Mouse (Mus musculus) limb, embryonic 10.5 days (tissue): ENCODE measurements around the gene Miga1. TPM values are rescaled to one million over a fixed set of nuclear protein-coding genes. Genes with fewer than 3 reads are reported as not detected.

Experiments
- DNase-seq: peaks from one replicate; pipeline ENCODE4 v3.0.0-alpha.2; 2017; ENCODE audit warnings: low spot score
- H3K27ac ChIP-seq: fragments of 300-500 bp; sonication (generic); 2 replicates; pipeline ENCODE4 v1.5.1; 2016; ENCODE audit warnings: mild to moderate bottlenecking
- H3K27me3 ChIP-seq: fragments of 300-500 bp; sonication (generic); 2 replicates; pipeline ENCODE4 v1.6.1; 2016; ENCODE audit warnings: low read depth, mild to moderate bottlenecking; ENCODE audit not compliant: poor library complexity, severe bottlenecking
- H3K36me3 ChIP-seq: fragments of 300-500 bp; sonication (generic); 2 replicates; pipeline ENCODE4 v1.6.1; 2016; ENCODE audit warnings: mild to moderate bottlenecking, moderate library complexity
- H3K4me1 ChIP-seq: fragments of 300-500 bp; sonication (generic); 2 replicates; pipeline ENCODE4 v1.6.1; 2016
- H3K4me3 ChIP-seq: fragments of 300-500 bp; sonication (generic); 2 replicates; pipeline ENCODE4 v1.5.1; 2016; ENCODE audit warnings: mild to moderate bottlenecking, moderate library complexity
- H3K9me3 ChIP-seq: fragments of 300-500 bp; sonication (generic); replicated peaks from 2 replicates; pipeline ENCODE4 v1.6.1; 2016; ENCODE audit warnings: mild to moderate bottlenecking
- WGBS: fragments of 180-500 bp; shearing (Covaris S2); methylation state at CpG from one replicate; pipeline ENCODE4 v1.1.7; 2016; 5-methylcytosine and 5-hydroxymethylcytosine counted together
- polyA plus RNA-seq: library from polyadenylated mRNA; unstranded; fragments of >200 nt; fragmentation: Nextera tagmentation; extraction: Ambion mirVana; gene quantifications from 2 replicates; pipeline ENCODE4 v1.2.1, GENCODE M21; 2016

Miga1 gene
- polyA plus RNA-seq, 1 experiment from 2014 or later = 21.5 TPM

- no peaks in the 10 kb centered on the region; the same call in 1 of the 2 replicates for H3K36me3 ChIP-seq
- 91% methylated on average over 12 of the region's 12 CpGs for WGBS
These were observed 92.5 kb downstream of the Miga1 start for GRCm38 (mm10) chr3:152247708-152248107.

GRCm38 (mm10) chr3:152245273-152245910, 94.8 kb downstream of the Miga1 start:
- WGBS = 77% methylated on average over 5 of the region's 5 CpGs
- DNase-seq = no peak
- Histone ChIP-seq H3K9me3 (no peaks in the 10 kb centered on the region), H3K27ac (no peak overlapping the region), H3K27me3 (no peaks in the 10 kb centered on the region), H3K4me1 (no peaks in the 10 kb centered on the region), H3K4me3 (no peak overlapping the region), H3K36me3 (peaks cover 6% of the 10 kb centered on the region)

More at GRCm38 (mm10) chr3:152247708-152248107, 92.5 kb downstream of the Miga1 start:
- Histone ChIP-seq H3K9me3 (no peaks in the 10 kb centered on the region), H3K4me3 (no peak overlapping the region), H3K4me1 (no peaks in the 10 kb centered on the region), H3K27me3 (no peaks in the 10 kb centered on the region), H3K27ac (no peak overlapping the region)
- DNase-seq = no peak

DNA sequence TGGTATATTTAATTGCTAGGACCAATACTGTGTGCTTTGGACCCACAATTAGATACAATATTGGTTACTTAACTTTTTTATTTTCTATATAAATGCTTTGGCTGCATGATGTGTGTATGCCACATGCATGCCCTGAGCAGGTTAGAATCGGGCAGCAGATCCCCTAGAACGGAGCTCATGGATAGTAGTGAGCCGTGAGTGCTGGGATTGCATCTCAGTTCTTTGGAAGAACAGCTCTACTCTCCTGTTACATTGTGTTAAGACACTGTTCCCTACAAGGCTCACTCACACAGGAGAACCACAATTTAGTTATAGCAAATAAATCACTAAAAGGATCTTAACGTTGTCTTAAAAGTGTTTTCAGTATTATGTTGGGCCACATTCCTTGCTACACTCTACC, 96.9 kb downstream of the Miga1 start:
- DNase-seq = no peak
- Histone ChIP-seq H3K36me3 (peaks cover 25% of the 10 kb centered on the region), H3K9me3 (no peaks in the 10 kb centered on the region), H3K4me1 (no peaks in the 10 kb centered on the region), H3K27ac (no peak overlapping the region), H3K4me3 (no peak overlapping the region), H3K27me3 (no peaks in the 10 kb centered on the region)
- 72% methylated on average over 4 of the region's 4 CpGs for WGBS

DNA sequence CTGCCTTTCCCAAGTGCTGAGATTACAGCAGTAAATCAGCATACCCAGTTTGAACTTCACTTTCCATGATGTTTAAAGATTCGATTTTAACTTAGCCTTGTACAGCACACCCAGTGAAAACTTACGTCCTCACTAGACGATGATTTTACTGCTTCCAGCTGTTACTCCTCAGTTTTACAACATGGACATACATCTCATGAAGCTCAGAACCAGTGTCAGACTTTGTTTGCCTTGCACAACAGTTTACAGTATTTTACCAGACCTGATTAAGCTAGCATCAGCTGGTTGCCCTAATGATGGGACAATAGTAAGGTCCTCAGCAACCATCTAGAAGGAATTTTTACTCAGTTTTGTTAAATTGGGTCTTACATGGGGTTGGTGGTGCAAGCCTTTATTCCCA, 99.1 kb downstream of the Miga1 start:
- 73% methylated on average over 3 of the region's 3 CpGs for whole genome bisulfite sequencing

DNA sequence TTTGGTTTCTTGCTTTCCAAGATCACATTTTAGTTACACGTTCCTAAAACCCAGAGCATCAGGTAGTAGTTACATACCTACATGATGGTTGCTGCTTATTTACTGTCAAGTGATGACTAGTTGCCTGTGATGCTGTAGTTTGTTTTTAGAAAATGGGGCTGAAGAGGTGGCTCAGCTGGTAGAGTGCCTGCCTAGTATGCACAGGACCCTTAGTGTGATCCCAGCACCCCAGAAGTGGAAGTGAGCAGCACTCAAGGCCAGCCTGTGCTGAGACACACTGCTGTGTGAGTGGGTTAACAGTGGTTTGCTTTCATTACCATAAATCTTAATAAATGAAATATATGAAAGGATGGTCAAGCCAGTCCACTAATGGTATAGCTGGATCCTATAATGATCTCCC, 100.6 kb downstream of the Miga1 start:
- no peak overlapping the region for H3K27ac ChIP-seq

More for the DNA sequence above, 99.1 kb downstream of the Miga1 start:
- no peaks in the 10 kb centered on the region for H3K9me3 ChIP-seq
- H3K4me3 ChIP-seq = no peak overlapping the region
- no peaks in the 10 kb centered on the region for H3K4me1 ChIP-seq
- peaks cover 47% of the 10 kb centered on the region for H3K36me3 ChIP-seq
- no peak overlapping the region for H3K27ac ChIP-seq
- DNase-seq = no peak
- H3K27me3 ChIP-seq = no peaks in the 10 kb centered on the region

DNA sequence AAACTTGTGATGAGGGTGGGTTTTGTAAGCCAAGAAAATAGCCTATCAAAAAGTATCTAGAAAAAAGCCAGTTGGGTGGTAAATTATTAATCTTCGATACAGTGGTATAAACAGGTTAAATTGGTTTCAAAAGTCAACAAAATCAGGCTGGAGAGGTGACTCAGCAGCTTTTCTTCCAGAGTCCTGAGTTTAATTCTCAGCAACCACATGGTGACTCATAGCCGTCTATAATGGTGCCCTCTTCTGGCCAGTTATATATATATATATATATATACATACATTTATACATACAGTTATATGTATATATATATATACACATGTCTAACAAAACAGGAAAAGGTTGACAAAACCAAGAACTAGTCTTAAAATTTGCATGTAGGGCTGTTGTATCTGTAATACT, 101.4 kb downstream of the Miga1 start:
- no peak overlapping the region for H3K27ac ChIP-seq
- no peak overlapping the region for H3K4me3 ChIP-seq
- H3K9me3 ChIP-seq = no peaks in the 10 kb centered on the region
- no peaks in the 10 kb centered on the region for H3K4me1 ChIP-seq
- no peak for DNase-seq
- H3K27me3 ChIP-seq = no peaks in the 10 kb centered on the region
- WGBS = 78% methylated on average over 2 of the region's 2 CpGs
- H3K36me3 ChIP-seq = peaks cover 69% of the 10 kb centered on the region

More for the DNA sequence above, 100.6 kb downstream of the Miga1 start:
- Histone ChIP-seq H3K27me3 (no peaks in the 10 kb centered on the region), H3K36me3 (peaks cover 62% of the 10 kb centered on the region), H3K4me3 (no peak overlapping the region), H3K9me3 (no peaks in the 10 kb centered on the region), H3K4me1 (no peaks in the 10 kb centered on the region)
- WGBS = 100% methylated on average over 1 of the region's 1 CpGs
- no peak for DNase-seq

DNA sequence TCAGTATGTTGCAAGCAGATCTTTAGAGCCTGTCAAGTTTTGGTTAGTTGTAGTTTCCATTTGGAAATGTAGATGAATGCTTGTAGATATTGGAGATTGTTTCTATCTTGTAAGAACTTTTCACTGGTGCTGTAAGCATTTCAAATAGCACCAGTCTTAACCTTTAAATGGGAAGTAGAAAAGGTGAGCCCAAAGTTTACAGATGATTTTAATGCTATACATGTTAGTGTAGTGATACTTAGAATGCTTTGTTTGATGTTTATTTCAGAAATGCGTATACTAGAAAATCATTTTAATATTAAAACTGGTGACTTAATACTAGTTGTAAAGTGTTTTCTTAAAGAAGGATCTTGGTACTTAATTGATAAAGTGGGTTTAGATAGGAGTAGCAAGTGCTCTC, 104.4 kb downstream of the Miga1 start:
- 95% methylated on average over 1 of the region's 1 CpGs for WGBS

DNA sequence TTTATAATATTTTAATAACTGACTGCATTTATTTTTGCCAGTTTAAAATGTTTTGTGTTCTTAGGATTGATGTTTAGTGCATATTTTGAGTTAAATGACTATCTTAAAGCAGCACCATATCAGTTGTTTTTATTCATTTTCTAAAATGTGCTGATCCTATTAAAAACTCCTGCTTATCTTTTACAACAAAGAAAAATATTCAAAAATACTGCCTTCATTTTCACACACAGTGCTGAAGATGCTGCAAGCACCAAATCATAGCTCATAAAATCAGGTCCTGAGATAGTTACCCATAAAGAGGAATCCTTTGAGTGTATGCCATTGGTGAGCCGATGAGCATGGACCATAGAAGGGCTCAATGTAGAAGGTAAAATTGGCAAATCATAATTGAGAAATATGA, 105.0 kb downstream of the Miga1 start:
- Histone ChIP-seq H3K4me1 (no peaks in the 10 kb centered on the region), H3K9me3 (no peaks in the 10 kb centered on the region), H3K27me3 (no peaks in the 10 kb centered on the region), H3K27ac (no peak overlapping the region), H3K36me3 (peaks cover 98% of the 10 kb centered on the region), H3K4me3 (no peak overlapping the region)
- DNase-seq = no peak
- WGBS = 97% methylated on average over 1 of the region's 1 CpGs

More for the DNA sequence above, 104.4 kb downstream of the Miga1 start:
- DNase-seq = no peak
- peaks cover 97% of the 10 kb centered on the region for H3K36me3 ChIP-seq
- H3K4me1 ChIP-seq = no peaks in the 10 kb centered on the region
- H3K27me3 ChIP-seq = no peaks in the 10 kb centered on the region
- no peaks in the 10 kb centered on the region for H3K9me3 ChIP-seq
- H3K27ac ChIP-seq = no peak overlapping the region
- no peak overlapping the region for H3K4me3 ChIP-seq

DNA sequence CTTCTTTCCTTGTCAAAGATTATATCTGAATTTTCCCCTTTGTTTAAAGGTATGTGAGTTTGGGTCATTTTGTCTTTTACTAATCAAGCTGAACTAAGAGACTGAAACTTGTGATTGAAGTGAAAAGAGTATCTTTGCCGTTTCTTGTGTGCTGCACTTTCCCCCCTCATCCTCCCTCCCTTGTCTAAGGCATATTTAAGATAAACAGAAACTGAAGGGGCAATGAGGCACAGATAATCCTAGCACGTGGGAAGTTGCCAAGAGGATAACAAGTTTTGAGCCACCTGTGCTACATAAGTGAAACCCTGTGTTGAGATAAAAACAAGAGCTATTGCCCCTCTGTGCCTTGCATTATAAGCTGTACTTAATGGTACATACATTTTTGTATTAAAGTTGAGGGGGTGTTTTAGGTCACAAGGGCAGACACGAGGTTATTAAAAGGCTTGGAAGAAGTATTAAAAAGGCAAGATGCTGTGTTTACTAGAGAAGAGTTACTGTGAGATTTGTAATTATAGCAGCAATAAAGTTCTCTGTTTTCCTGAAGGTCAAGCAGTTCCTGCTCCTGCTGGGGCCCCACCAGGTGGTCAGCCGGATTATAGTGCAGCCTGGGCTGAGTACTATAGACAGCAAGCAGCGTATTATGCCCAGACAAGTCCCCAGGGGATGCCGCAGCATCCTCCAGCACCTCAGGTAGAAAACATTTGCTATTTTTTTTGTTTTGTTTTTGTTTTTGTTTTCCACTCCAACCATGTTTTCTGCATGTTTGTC, 108.7 kb downstream of the Miga1 start:
- H3K9me3 ChIP-seq = no peaks in the 10 kb centered on the region
- H3K27ac ChIP-seq = no peak overlapping the region
- H3K27me3 ChIP-seq = no peaks in the 10 kb centered on the region
- H3K36me3 ChIP-seq = peaks cover 100% of the 10 kb centered on the region
- no peak overlapping the region for H3K4me3 ChIP-seq
- no peaks in the 10 kb centered on the region for H3K4me1 ChIP-seq
- 73% methylated on average over 6 of the region's 6 CpGs for WGBS
- DNase-seq = no peak

DNA sequence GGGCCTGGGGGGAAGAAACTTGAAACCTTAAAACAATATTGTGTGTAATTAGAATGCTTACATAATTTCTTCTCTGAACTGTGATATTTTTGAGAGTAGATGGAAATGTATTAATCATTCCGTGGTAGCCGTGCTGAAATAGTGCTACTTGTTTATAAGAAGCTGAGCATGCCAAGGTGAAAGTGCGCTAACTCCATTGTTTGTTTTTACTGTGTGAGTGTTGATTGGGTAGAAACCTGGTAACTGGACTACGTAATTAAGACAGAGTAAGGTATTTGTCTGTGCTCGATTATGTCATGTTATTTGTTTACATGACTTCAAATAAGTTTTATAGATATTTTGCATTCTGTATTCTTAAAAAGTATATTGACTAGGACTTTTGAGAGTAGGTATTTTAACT, 110.9 kb downstream of the Miga1 start:
- Histone ChIP-seq H3K4me1 (no peaks in the 10 kb centered on the region), H3K36me3 (peaks cover 100% of the 10 kb centered on the region), H3K27ac (no peak overlapping the region), H3K9me3 (no peaks in the 10 kb centered on the region), H3K4me3 (no peak overlapping the region), H3K27me3 (no peaks in the 10 kb centered on the region)
- WGBS = 95% methylated on average over 5 of the region's 5 CpGs
- DNase-seq = no peak

DNA sequence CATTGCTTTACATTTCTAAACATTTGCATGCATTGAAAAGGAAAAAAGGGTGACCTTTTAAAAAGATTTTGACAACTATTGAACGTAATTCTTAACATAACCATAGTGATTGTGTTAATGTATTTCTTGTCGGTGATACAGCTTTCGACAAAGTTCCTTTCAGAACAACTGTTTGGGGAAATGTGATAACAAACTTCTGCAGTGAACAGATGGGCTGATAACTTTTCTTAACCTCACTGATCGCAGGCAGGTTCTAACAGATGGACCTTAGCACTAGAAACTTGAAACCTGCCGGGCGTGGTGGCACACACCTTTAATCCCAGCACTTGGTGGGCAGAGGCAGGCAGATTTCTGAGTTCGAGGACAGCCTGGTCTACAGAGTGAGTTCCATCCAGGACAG, 111.4 kb downstream of the Miga1 start:
- no peaks in the 10 kb centered on the region for H3K4me1 ChIP-seq
- no peak overlapping the region for H3K4me3 ChIP-seq
- H3K36me3 ChIP-seq = peaks cover 100% of the 10 kb centered on the region
- DNase-seq = no peak
- H3K27me3 ChIP-seq = no peaks in the 10 kb centered on the region
- WGBS = 95% methylated on average over 7 of the region's 7 CpGs
- H3K27ac ChIP-seq = no peak overlapping the region
- H3K9me3 ChIP-seq = no peaks in the 10 kb centered on the region

GRCm38 (mm10) chr3:152225906-152226305, 114.3 kb downstream of the Miga1 start:
- Histone ChIP-seq H3K27me3 (no peaks in the 10 kb centered on the region), H3K27ac (no peak overlapping the region), H3K4me3 (no peak overlapping the region), H3K4me1 (no peaks in the 10 kb centered on the region), H3K36me3 (peaks cover 100% of the 10 kb centered on the region), H3K9me3 (no peaks in the 10 kb centered on the region)
- no peak for DNase-seq
- 94% methylated on average over 7 of the region's 7 CpGs for WGBS

DNA sequence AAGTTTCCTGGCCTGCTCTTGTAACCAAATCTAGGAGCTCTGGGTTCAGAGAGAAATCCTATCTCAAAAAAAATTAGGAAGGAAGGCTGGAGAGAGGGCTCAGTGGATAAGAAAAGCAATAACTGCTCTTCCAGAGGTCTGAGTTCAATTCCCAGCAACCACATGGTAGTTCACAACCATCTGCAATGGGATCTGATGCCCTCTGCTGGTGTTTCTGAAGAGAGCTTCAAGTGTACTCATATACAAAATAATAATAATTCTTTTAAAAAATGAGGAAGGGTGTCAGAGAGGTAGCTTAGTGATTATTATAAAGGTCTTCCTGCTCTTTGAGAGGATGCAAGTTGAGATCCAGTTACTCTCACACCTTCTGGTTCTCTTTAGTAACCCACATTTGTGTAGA, 115.3 kb downstream of the Miga1 start:
- peaks cover 100% of the 10 kb centered on the region for H3K36me3 ChIP-seq
- no peaks in the 10 kb centered on the region for H3K4me1 ChIP-seq
- no peak overlapping the region for H3K4me3 ChIP-seq
- no peak overlapping the region for H3K27ac ChIP-seq
- no peaks in the 10 kb centered on the region for H3K9me3 ChIP-seq
- no peak for DNase-seq
- no peaks in the 10 kb centered on the region for H3K27me3 ChIP-seq
